Mouse (Mus musculus) T-helper 2 cell (primary cell): ENCODE measurements around the gene Sgpl1.
"Not testable (repeated sequence)": the region's sequence is repeated elsewhere in the genome, so short reads cannot be mapped to it uniquely, and the experiment has no call there.

Source experiments
- in situ Hi-C: fragments of 300-600 bp; cut with MboI, MseI; formaldehyde crosslinking; loops from one replicate; pipeline ENCODE4 v1.15.1; 2025; ENCODE audit warnings: high pct_unique_total_duplicates

The Sgpl1 gene

GRCm38 (mm10) chr10:61155611-61156010 is 8.1 kb upstream of the Sgpl1 start:
- in situ Hi-C loops: no loop called here

DNA sequence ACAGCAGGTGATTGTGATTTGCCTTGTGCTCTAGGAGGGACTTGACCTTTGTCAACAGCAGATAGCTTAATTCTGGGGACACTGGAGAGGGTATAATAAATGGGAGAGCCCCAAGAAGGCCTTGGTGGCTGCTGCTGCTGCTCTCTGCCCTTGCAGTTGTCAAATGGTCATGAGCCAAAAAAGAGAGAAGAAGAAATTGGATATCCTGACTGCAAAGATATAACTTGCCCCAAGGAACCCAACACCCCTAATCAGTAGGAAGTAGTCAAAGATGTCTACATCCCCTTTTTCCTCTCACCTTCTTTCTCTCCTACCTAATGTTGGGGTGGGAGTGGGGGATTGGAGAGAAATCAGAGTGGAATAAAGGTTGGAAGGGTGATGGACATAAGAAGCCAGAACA is 4.6 kb upstream of the Sgpl1 start:
- in situ Hi-C loops: no loop called here

DNA sequence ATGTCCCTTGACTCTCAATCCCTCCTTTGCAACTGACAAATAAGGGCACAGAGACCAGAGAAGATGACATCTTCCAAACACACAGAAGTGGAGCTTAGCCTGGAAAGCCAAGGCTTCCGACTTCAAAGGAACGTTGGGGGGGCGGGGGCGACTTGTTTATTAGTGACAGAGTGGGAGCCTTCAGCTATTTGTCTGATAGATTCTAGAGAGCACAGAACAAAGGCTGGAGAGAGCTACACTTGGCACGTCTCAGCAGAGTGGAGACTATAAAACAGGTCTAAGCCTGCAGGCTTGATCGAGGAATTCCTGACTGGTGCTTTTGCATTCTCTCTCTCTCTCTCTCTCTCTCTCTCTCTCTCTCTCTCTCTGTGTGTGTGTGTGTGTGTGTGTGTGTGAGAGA is 3.1 kb upstream of the Sgpl1 start:
- in situ Hi-C loops: no loop called here

DNA sequence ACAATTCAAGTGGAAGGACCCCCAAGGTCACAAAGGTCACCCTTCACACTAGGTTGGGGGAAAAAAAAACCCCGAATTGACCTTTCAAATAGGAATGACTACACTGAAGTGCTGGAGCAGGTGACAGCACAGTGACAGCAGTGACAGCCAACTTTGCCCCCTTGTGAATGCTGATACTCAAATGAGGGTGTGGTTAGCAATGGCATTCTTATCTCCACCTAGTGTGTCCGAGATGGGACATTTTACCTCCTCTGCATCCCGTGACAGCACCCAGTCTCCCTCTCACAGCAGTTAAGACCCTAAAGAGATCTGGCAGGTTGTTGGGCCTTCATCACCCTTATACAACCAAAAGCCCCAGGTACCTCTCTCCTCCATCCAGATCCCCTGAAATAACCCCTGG is 2.0 kb upstream of the Sgpl1 start:
- in situ Hi-C loops: no loop called here

DNA sequence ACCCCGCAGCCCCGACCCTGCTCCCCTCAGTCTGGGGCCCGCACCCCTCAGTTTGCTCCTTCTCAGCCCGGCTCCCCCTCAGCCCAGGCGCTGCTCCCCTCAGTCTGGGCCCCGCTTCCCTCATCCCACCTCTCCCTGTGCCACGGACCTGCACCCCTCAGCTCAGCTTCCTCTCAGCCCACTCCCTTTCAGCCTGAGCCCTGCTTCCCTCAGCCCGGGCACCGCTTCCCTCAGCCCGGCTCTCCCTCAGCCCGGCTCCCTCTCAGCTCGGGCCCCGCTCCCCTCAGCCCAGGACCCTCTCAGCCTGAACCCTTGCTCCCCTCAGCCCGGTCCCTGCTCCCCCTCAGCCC is 721 bp downstream of the Sgpl1 start:
- in situ Hi-C loops: no loop called here

DNA sequence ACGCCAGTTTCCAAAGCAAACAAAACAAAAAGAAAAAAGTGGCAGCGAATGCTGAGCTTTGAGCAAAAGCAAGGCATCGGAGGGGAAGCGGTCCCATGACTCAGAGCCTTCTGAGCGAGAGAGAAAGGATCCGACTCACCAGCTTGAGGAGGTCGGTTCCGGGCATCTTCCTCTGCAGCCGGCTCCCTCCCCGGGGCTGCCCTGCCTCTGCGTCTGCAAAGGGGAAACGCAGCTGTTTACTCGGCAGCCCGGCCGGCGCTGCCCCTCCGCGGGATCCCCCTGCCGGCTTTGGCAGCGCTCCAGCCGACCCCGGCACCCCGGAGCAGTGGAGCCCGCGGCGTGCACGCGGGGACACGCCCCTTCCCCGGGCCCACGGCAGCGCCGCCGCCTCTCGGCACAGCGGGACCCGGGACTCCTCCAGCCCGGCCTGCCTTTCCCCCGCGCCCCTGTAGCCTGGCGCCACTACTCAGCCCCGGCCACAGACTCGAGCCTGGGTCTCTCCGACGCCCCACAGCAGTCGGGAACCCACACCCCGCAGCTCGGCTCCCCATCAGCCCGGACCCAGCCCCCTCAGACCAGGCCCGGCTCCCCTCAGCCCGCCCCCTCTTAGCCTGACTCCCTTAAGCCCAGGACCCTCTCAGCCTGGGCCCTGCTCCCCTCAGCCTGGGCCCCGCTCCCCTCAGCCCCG is 1.2 kb downstream of the Sgpl1 start:
- in situ Hi-C loops: no loop called here

DNA sequence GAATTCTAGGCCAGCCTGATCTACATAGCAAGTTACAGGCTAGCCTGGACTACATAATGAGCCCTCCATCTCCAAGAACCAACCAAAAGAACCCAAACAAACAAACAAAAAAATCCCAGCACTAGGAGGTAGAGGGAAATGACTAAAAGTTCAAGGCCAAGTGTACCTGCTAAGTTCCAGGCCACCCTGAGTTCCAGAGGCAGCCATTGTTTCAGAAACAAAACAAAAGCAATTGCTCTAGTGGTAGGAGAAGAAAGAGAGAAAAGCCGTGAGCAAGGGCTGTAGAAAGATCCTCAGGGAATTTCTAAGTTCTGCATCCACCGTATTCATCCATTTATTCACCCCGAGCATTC is 1.8 kb downstream of the Sgpl1 start:
- in situ Hi-C loops: no loop called here

GRCm38 (mm10) chr10:61143343-61143742 is 4.2 kb downstream of the Sgpl1 start:
- in situ Hi-C loops: no loop called here

GRCm38 (mm10) chr10:61137567-61137966 is 9.9 kb downstream of the Sgpl1 start:
- in situ Hi-C loops: no loop called here

GRCm38 (mm10) chr10:61135226-61135839 is 12.2 kb downstream of the Sgpl1 start:
- in situ Hi-C loops: no loop called here

GRCm38 (mm10) chr10:61134041-61134440 is 13.5 kb downstream of the Sgpl1 start:
- in situ Hi-C loops: no loop called here

- in situ Hi-C loops: no loop called here
These were observed 16.5 kb downstream of the Sgpl1 start for GRCm38 (mm10) chr10:61130959-61131358.

DNA sequence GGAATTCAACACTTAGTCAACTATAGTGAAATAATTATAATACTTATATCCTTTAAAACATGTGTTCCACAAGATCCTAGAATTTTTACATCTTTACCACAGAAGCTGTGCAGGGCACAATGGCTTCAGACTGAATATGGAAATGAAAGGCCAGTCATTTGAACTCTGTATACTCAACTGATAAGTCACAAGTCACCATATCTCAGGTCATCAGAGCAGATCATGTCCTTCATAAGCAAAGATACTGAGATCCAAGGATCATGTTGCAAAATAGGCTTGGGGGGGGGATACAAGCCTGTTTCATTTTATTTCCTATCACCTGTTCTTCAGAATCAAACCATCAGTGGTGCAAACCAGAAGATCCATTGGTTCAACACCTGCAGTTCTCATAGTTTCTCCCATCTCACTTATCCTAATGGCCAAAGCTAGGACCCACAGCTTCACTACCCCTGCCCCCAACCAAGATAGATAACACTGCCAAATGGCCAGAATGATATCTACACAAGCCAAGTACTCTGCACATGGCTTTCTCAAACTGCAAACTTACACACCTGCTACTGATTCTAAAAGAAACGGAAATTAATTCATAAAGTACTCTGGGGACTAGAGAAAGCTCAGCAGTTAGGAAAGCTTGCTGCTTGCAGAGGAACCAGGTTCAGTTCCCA is 18.7 kb downstream of the Sgpl1 start:
- in situ Hi-C loops: no loop called here

- in situ Hi-C loops: no loop called here
These were observed 23.0 kb downstream of the Sgpl1 start for GRCm38 (mm10) chr10:61124462-61124861.

- in situ Hi-C loops: no loop called here
These were observed 24.1 kb downstream of the Sgpl1 start for GRCm38 (mm10) chr10:61123276-61123913.

GRCm38 (mm10) chr10:61121732-61122131 is 25.8 kb downstream of the Sgpl1 start:
- in situ Hi-C loops: not testable (repeated sequence)

DNA sequence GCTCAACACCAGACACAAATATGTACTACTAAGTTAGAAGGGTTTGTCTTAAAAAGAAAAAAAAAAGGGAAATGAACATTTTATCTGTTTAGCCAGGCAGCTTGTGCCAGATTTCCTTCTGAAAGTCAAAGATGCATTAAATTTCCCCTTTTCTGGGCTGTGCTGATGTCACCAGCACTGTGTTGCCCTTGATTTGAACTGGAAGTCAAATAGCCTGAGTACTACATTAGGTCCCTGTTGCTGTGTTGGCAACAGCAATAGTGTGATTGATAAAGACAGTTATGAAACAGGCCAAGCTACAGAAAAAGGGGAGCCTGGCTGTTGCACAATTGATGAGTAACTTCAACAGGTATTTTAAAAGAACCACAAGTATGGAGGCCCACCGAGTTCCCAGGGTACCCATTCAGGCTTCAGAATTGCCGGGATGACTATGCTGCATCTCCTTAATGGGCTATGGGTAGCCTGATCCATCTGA is 33.2 kb downstream of the Sgpl1 start:
- in situ Hi-C loops: loop anchor here (10.0 kb wide), 1 partner anchor 1031 kb away; the partner anchor contains the start of gene Fam241b

- in situ Hi-C loops: no loop called here
These were observed 43.9 kb downstream of the Sgpl1 start for GRCm38 (mm10) chr10:61103564-61104114.

GRCm38 (mm10) chr10:61091866-61092265 is 55.6 kb downstream of the Sgpl1 start:
- in situ Hi-C loops: no loop called here

GRCm38 (mm10) chr10:61089170-61090142 is 58.0 kb downstream of the Sgpl1 start, which contains the start of gene Pcbd1:
Gene Pcbd1 (plus strand): TSS chr10:61089331.
- in situ Hi-C loops: no loop called here

GRCm38 (mm10) chr10:61088468-61088867 is 59.0 kb downstream of the Sgpl1 start:
- in situ Hi-C loops: no loop called here
